ENCODE assay signal across 9 mouse cellular contexts in the genomic region with DNA sequence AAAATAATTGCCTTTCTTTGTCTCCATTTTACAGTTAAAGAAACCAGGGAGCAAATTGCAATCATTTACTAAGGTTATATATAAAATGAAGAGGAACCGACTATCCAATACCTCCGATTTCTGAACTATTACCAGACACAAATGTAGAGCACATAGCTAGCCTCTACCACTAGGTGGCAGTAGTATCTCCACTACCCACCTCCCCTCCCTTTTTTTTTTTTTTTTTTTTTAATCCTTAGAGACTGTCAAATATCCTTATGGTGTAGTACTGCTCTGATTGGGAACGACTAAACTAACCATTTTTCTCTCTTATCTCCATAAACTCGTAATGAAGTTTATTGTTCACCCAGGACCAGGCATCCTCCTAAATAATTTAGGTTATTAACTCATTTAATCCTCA. TPM values are rescaled to one million over a fixed set of nuclear protein-coding genes. Genes with fewer than 3 reads are reported as not detected.
A peak's percentile ranks its signal among the peaks of the same experiment; 100 is the strongest.
DNase-seq lines count a peak whose midpoint lies in the region.
"Had no signal": no experiment of that assay in that cellular context is flagged by ENCODE, and none has a peak within 500 bp of the region (broad histone marks: within the 10 kb centered on the region; RNA-seq: fewer than 3 reads in every experiment).

No protein-coding gene starts in this region.

- DNase-seq in adrenal gland, postnatal 10 days, result peak; percentile 19
- no peak for DNase-seq in adrenal gland, postnatal 25 days
- DNase-seq in layer of hippocampus, adult 11-12 months (ENCODE audit: low spot score), result peak; percentile 52
- no peak for DNase-seq in layer of hippocampus, postnatal 36 days
- DNase-seq in MN1 (ENCODE audit: low spot score), result peak; percentile 79
- peak; percentile 28 for DNase-seq in lung, postnatal 14 days
- DNase-seq in testis, postnatal 14 days (ENCODE audit: low spot score), result no peak
- no peak for DNase-seq in layer of hippocampus, adult 9-11 months
- DNase-seq: liver, embryonic 13.5 days had no signal

RNA-seq across cellular contexts. Expression of gene C1rl, which starts 12.6 kb away (rescaled TPM):
- total RNA-seq in adrenal gland, postnatal 10 days (2021), result 10 to 100 TPM; 16.0 to 21.7 TPM
- total RNA-seq in adrenal gland, postnatal 25 days (2021), result 13.8 and 17.3 TPM in 2 replicates
- under 1 TPM; 0.13 to 0.15 TPM for total RNA-seq in layer of hippocampus, postnatal 36 days (2021)

RNA-seq across cellular contexts. Expression of gene Clstn3, which starts 15.7 kb away (rescaled TPM):
- 10 to 100 TPM; 78.7 to 79.4 TPM for total RNA-seq in adrenal gland, postnatal 10 days (2021)
- 64.4 and 98.3 TPM in 2 replicates for total RNA-seq in adrenal gland, postnatal 25 days (2021)
- 100 to 1,000 TPM; 255 to 264 TPM for total RNA-seq in layer of hippocampus, postnatal 36 days (2021)

RNA-seq across cellular contexts. Expression of gene C1ra, which starts 31.9 kb away (rescaled TPM):
- 10 to 100 TPM; 40.4 to 51.1 TPM for total RNA-seq in adrenal gland, postnatal 10 days (2021)
- total RNA-seq in adrenal gland, postnatal 25 days (2021), result 24.5 and 28.5 TPM in 2 replicates
- under 1 TPM; 0.51 to 0.72 TPM for total RNA-seq in layer of hippocampus, postnatal 36 days (2021)

Comparison
In these comparisons a context has a peak if more than half of its experiments do, and no peak if none do; other contexts are left out.
1. DNase-seq: peak in adrenal gland, postnatal 10 days (single experiment), layer of hippocampus, adult 11-12 months (single experiment), MN1 (single experiment) and lung, postnatal 14 days (single experiment); none in adrenal gland, postnatal 25 days (single experiment), layer of hippocampus, postnatal 36 days (0 of 2), testis, postnatal 14 days (single experiment) and layer of hippocampus, adult 9-11 months (single experiment).
2. RNA of gene C1rl, which starts 12.6 kb away (total RNA-seq): 16.0 to 21.7 TPM in adrenal gland, postnatal 10 days and 13.8 to 17.3 TPM in adrenal gland, postnatal 25 days; 0.13 to 0.15 TPM in layer of hippocampus, postnatal 36 days; every median in the first group is over 10 times any median in the second.
3. RNA of gene C1ra, which starts 31.9 kb away (total RNA-seq): 40.4 to 51.1 TPM in adrenal gland, postnatal 10 days and 24.5 to 28.5 TPM in adrenal gland, postnatal 25 days; 0.51 to 0.72 TPM in layer of hippocampus, postnatal 36 days; every median in the first group is over 10 times any median in the second.